Mouse (Mus musculus) cerebellum, adult 11-12 months (tissue): ENCODE measurements at regions not wholly inside any gene's neighbourhood (a gene's known extent, or its start where the extent isn't known, plus 50 kb on each side); places are given as distances from the start of the nearest gene placed in this dataset.

ENCODE experiments used
- DNase-seq: peaks from one replicate; pipeline ENCODE4 v3.0.0; 2022

GRCm38 (mm10) chr3:50761766-50762165 lies 318.4 kb upstream of the Slc7a11 start:
- DNase-seq = no peak

- no peak for DNase-seq
These were observed 314.7 kb upstream of the Slc7a11 start for GRCm38 (mm10) chr3:50758106-50758505.

- no peak for DNase-seq
These were observed 293.8 kb upstream of the Slc7a11 start for GRCm38 (mm10) chr3:50737173-50737572.

GRCm38 (mm10) chr3:50719035-50719434 lies 275.6 kb upstream of the Slc7a11 start:
- no peak for DNase-seq

- no peak for DNase-seq
These were observed 270.0 kb upstream of the Slc7a11 start for GRCm38 (mm10) chr3:50713463-50713862.

GRCm38 (mm10) chr3:50709415-50709989 lies 266.1 kb upstream of the Slc7a11 start:
- no peak for DNase-seq

- DNase-seq = no peak
These were observed 263.3 kb upstream of the Slc7a11 start for GRCm38 (mm10) chr3:50706707-50707106.

- DNase-seq = no peak
These were observed 251.7 kb upstream of the Slc7a11 start for GRCm38 (mm10) chr3:50694904-50695680.

- DNase-seq = no peak
These were observed 251.1 kb upstream of the Slc7a11 start for GRCm38 (mm10) chr3:50694497-50694896.

- no peak for DNase-seq
These were observed 248.9 kb upstream of the Slc7a11 start for GRCm38 (mm10) chr3:50692306-50692705.

- no peak for DNase-seq
These were observed 247.3 kb upstream of the Slc7a11 start for GRCm38 (mm10) chr3:50690750-50691149.

GRCm38 (mm10) chr3:50689375-50689774 lies 246.0 kb upstream of the Slc7a11 start:
- DNase-seq = no peak

- no peak for DNase-seq
These were observed 244.3 kb upstream of the Slc7a11 start for GRCm38 (mm10) chr3:50687755-50688154.

GRCm38 (mm10) chr3:50678611-50678988 lies 235.2 kb upstream of the Slc7a11 start:
- DNase-seq = no peak

GRCm38 (mm10) chr3:50677953-50678610 lies 234.7 kb upstream of the Slc7a11 start:
- DNase-seq = no peak

- no peak for DNase-seq
These were observed 232.4 kb upstream of the Slc7a11 start for GRCm38 (mm10) chr3:50675769-50676168.

GRCm38 (mm10) chr3:50674860-50675566 lies 231.6 kb upstream of the Slc7a11 start:
- no peak for DNase-seq

GRCm38 (mm10) chr3:50665316-50665715 lies 221.9 kb upstream of the Slc7a11 start:
- no peak for DNase-seq

- DNase-seq = no peak
These were observed 217.6 kb upstream of the Slc7a11 start for GRCm38 (mm10) chr3:50660966-50661365.

- no peak for DNase-seq
These were observed 217.2 kb upstream of the Slc7a11 start for GRCm38 (mm10) chr3:50660566-50660965.

GRCm38 (mm10) chr3:50657890-50658289 lies 214.5 kb upstream of the Slc7a11 start:
- DNase-seq = no peak

- no peak for DNase-seq
These were observed 211.0 kb upstream of the Slc7a11 start for GRCm38 (mm10) chr3:50654441-50654840.

- no peak for DNase-seq
These were observed 208.9 kb upstream of the Slc7a11 start for GRCm38 (mm10) chr3:50652265-50652664.
